Mouse (Mus musculus) urinary bladder, postnatal 25 days (tissue): ENCODE data around the gene Stim1.
"Not testable (repeated sequence)": the region's sequence is repeated elsewhere in the genome, so short reads cannot be mapped to it uniquely, and the experiment has no call there.

ENCODE experiments used
- DNase-seq: peaks from one replicate; pipeline ENCODE4 v3.0.0; 2022; ENCODE audit warnings: low spot score

Gene Stim1

DNA sequence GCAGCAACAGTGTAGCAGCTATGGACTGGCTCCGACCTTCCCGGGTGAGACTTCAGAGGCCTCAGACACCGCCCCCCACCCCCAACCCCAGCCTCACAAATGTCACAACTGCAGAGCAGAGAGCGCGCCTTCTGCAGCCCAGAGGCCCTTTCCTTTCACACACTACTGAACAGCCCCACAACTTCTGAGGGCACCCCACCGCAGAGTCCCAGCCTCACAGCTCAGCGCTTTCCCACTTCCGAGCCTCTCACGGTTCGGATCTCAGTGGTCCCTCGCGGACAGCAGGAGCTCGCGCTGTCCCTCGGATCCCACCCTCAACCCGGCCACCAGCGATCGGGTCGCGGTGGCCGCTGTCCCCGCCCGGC is 18.1 kb upstream of the Stim1 start:
- no peak for DNase-seq

- DNase-seq = peak; percentile 69
Observed at GRCm38 (mm10) chr7:102249896-102250630, 17.5 kb upstream of the Stim1 start.

DNA sequence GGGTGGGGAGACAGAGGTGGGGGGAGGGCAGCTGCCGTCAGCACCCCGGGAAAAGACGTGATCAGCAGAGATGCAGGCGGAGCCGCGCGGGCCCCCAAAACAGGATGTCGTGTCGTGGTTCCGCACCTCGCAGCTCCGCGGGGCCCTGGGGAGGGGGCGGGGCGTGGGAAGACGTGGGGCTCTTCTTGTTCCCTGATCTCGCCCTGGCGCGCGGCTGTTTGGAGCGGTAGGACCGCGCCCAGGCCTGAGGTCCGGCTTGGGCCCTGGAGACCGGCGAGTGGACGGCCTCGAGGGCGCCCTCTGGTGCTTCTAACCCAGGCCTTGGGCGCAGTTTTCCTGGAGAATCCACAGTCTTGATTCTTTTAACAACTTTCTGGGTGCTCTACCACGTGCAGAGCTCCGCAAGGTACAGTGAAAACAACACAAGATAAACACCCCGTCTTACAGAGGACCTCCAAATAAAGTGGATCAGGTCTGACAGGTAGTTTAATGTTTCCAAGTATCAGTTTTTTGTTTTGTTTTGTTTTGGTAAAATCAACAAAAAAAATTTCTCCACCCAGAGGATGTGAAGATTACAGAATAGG is 16.9 kb upstream of the Stim1 start:
- peak; percentile 89 for DNase-seq

- DNase-seq = no peak
Observed at GRCm38 (mm10) chr7:102253631-102254030, 14.0 kb upstream of the Stim1 start.

- DNase-seq = no peak
Observed at GRCm38 (mm10) chr7:102255954-102256353, 11.7 kb upstream of the Stim1 start, which contains the start of gene Rhog. TSS of gene Rhog (minus strand) at chr7:102256054.

GRCm38 (mm10) chr7:102256636-102257035 is 11.0 kb upstream of the Stim1 start:
- no peak for DNase-seq

- DNase-seq = peak; percentile 81
Observed at GRCm38 (mm10) chr7:102258189-102258588, 9.4 kb upstream of the Stim1 start.

GRCm38 (mm10) chr7:102258753-102259152 is 8.9 kb upstream of the Stim1 start:
- DNase-seq = no peak

DNA sequence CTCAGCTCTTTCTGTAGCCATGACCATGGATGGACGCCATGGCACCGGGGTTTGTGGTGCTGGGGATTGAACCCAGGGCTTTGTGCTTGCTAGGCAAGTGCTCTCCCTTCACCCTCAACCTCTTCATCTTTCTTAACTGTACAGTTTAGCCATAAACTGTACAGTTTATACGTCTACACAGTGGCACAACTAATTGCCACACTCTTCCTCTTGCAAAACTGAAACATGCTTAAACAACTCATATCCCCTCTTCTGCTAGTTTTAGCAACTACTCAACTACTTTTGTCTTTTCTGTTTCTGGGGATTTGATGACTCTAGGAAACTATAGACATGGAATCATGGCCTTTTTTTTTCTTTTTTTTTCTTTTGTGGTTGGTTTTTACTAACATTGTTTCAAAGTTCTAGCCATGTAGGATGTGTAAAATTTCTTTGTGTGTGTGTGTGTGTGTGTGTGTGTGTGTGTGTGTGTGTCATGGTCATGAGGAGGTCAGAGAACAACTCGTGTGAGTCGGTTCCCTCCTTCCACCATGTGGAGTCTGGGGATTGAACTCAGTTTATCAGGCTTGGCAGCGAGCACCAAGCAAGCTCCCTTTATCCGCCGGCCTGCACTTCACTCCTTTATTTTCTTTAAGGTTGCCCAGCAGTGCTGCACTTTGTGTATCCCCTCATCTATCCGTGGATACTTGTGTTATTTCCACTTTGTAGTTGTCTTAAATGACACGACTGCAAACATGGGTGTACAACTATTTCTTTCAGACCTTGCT is 7.7 kb upstream of the Stim1 start:
- DNase-seq = no peak

DNA sequence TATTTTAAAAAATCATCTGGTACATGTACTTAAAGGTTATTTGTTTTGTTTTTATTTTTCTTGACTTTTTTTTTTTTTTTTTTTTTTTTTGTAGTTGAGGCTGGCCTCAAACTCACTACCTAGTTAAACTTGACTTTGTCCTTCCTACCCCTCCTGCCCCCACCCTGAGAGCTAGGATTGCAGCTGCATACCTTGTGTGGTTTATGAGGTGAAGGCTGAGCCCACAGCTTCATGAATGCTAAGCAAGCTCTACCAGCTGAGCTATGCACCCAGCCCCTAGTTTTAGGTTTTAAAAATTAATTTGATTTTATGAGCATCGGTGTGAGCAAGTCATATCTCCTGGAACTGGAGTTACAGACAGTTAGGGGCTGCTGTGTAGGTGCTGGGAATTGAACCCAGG is 7.1 kb upstream of the Stim1 start:
- no peak for DNase-seq

DNA sequence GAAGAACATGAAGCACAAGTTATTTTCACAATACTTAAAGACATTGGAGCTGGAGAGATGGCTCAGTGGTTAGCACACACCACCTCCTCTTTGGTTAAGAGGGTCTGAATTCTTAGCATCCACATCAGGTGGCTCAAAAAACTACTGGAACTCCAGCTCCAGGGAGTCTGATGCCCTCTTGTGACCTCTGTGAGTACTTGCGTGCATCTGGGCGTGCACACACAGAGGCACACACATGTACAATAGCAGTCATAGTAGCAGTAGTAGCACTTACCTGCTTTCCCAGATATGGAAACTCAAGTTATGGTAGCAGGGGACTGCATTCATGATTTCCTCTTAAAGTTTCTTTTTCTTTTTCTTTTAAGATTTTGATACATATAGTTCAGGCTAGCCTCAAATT is 4.6 kb upstream of the Stim1 start:
- no peak for DNase-seq

DNA sequence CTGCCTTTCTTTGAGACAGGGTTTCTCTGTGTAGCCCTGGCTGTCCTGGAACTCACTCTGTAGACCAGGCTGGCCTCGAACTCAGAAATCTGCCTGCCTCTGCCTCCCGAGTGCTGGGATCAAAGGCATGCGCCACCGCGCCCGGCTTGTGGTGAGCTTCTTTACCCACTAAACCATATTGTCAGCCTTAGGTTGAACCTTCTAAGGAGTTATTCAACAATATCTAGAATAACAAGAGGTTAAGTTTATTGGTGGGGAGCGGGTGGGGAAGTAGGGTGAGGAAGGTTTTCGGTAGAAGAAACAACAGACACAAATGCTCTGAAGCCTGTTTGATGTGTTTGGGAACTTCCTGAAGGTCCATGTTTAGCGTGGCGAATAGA is 1.6 kb upstream of the Stim1 start:
- DNase-seq = not testable (repeated sequence)

- peak; percentile 22 for DNase-seq
Observed at GRCm38 (mm10) chr7:102266401-102267042, 1.1 kb upstream of the Stim1 start.

DNA sequence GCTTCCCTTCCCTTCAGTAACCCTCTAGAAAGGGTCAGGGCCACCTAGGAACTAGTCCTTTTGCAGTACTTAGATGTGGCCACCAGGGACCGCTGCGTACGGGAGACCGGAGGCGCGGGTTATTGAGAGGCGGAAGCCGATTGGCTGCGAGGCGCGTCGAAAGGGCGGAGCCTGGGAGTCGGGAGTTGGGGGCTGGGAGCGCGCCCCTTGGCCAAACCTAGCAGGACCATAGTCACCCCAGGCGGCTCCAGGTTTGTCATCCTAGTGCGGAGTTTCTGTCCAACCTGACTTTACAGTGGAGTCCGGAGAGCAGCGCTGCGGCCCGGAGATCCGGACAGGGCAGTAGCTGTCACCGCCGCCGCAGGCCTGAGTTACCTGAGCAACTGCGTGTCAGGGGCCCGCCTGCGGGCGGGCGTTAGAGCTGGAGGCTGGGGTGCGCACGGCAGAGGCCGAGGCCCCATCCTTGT is 460 bp upstream of the Stim1 start:
- DNase-seq = peak; percentile 93

- DNase-seq = no peak
Observed at GRCm38 (mm10) chr7:102268395-102268748, 766 bp downstream of the Stim1 start.

- DNase-seq = no peak
Observed at GRCm38 (mm10) chr7:102272422-102272948, 4.9 kb downstream of the Stim1 start.

DNA sequence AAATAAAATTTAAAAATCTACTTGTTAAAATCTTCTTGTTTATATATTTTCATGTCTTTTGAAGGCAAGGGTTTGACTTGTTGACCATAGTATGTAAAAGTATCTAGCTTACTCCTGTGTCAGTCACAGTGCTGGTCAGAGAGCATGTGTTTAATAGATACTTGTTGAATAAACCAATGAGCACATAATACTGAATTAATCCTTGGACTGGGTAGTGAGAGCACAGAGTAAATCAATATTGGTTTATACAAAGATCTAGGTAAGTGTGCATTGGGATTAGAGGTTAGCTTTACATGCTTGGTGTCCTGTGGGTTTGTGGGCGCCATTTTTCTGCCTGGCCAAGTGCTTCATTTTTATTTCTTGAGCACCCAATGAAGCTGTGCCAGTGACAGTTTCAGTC is 13.8 kb downstream of the Stim1 start:
- no peak for DNase-seq

GRCm38 (mm10) chr7:102282261-102282660 is 14.7 kb downstream of the Stim1 start:
- no peak for DNase-seq

- no peak for DNase-seq
Observed at GRCm38 (mm10) chr7:102289466-102289865, 21.9 kb downstream of the Stim1 start.

DNA sequence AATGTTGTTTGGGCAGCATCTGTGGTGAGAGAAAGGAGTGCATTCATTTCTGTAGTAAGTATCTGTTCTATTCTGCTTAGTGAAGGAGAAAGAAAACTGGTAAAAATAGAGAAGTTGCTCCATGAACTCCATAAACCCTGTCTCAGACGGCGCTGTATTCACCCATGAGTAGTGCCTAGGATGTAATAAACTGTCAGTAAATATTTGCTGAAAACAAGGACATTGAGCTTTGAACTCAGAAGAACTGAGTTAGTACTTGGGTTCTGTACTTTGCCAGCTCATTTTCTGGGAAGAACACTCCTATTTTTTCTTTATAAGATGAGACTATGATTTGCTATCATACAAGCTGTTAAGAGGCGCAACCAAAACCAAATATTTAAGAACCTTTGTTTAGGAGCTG is 24.6 kb downstream of the Stim1 start:
- DNase-seq = no peak

GRCm38 (mm10) chr7:102293234-102293633 is 25.6 kb downstream of the Stim1 start:
- no peak for DNase-seq

GRCm38 (mm10) chr7:102300761-102301160 is 33.2 kb downstream of the Stim1 start:
- no peak for DNase-seq
